Mouse (Mus musculus): ENCODE results near the gene Dtd1. TPM values are rescaled to one million over a fixed set of nuclear protein-coding genes. Genes with fewer than 3 reads are reported as not detected.

Dtd1 gene
- total and polyA plus RNA-seq, 3 experiments = 32.5 to 36.0 TPM; not detected in 1

- TF ChIP-seq MAX (IDR thresholded peaks at IDR 0.05; ENCODE audit: low read length) = no peak
- no peak for TF ChIP-seq ZMIZ1 (IDR thresholded peaks at IDR 0.05; ENCODE audit: low read depth, low read length)
- TF ChIP-seq USF2 (IDR thresholded peaks at IDR 0.05; ENCODE audit: borderline replicate concordance in 1 of 2, insufficient read depth in 1 of 2, low read depth in 1 of 2, low read length in 2 of 2) = no peak
- no peak for DNase-seq (ENCODE audit: low read depth, low spot score)
- Histone ChIP-seq H3K79me2 (ENCODE audit: control insufficient read depth, insufficient read depth, low read length, poor library complexity) (no peaks in the 10 kb centered on the region), H3K4me1 (ENCODE audit: control insufficient read depth in 1 of 2, insufficient read depth in 2 of 2, low read length in 2 of 2) (no peaks in the 10 kb centered on the region), H3K27me3 (ENCODE audit: control insufficient read depth in 1 of 2, insufficient read depth in 2 of 2, low read length in 2 of 2) (no peaks in the 10 kb centered on the region), H3K4me3 (ENCODE audit: control insufficient read depth in 1 of 2, insufficient read depth in 1 of 2, low read depth in 2 of 2, low read length in 2 of 2) (no peak overlapping the region), H3K27ac (ENCODE audit: control insufficient read depth, low read depth, low read length) (no peak overlapping the region), H3K9me3 (replicated peaks; ENCODE audit: insufficient read depth, low read length) (no peaks in the 10 kb centered on the region), H3K9ac (ENCODE audit: control insufficient read depth, low read depth, low read length, poor library complexity, severe bottlenecking) (no peak overlapping the region), H3K36me3 (ENCODE audit: control insufficient read depth in 1 of 2, insufficient read depth in 2 of 2, low read length in 2 of 2) (no peaks in the 10 kb centered on the region)
Measured at GRCm38 (mm10) chr2:144634231-144634630, 34.5 kb downstream of the Dtd1 start.

GRCm38 (mm10) chr2:144634729-144635128 is 35.0 kb downstream of the Dtd1 start:
- TF ChIP-seq RCOR1 (IDR thresholded peaks at IDR 0.05; ENCODE audit: low read depth, low read length) = no peak
- TF ChIP-seq TAL1 (IDR thresholded peaks at IDR 0.05; ENCODE audit: low read length) = no peak
- no peak for TF ChIP-seq SIN3A (IDR thresholded peaks at IDR 0.05; ENCODE audit: low read length)
- no peak for TF ChIP-seq MAX (IDR thresholded peaks at IDR 0.05; ENCODE audit: low read length)
- TF ChIP-seq NELFE (IDR thresholded peaks at IDR 0.05; ENCODE audit: low read depth, low read length) = no peak
- no peak for TF ChIP-seq TCF12 (IDR thresholded peaks at IDR 0.05; ENCODE audit: low read depth, low read length)
- no peak for TF ChIP-seq JUND (IDR thresholded peaks at IDR 0.05; ENCODE audit: low read depth, low read length)
- TF ChIP-seq SMC3 (IDR thresholded peaks at IDR 0.05; ENCODE audit: low read depth, low read length) = no peak
- TF ChIP-seq USF1 (IDR thresholded peaks at IDR 0.05; ENCODE audit: low read depth, low read length) = no peak
- TF ChIP-seq KAT2A (conservative IDR thresholded peaks at IDR 0.05; ENCODE audit: low read depth, low read length) = no peak
- TF ChIP-seq POLR2AphosphoS5 (IDR thresholded peaks at IDR 0.05; ENCODE audit: borderline replicate concordance, low read depth, low read length) = no peak
- TF ChIP-seq ZNF384 (IDR thresholded peaks at IDR 0.05; ENCODE audit: low read depth, low read length) = no peak
- TF ChIP-seq ZC3H11A (IDR thresholded peaks at IDR 0.05; ENCODE audit: low read depth, low read length) = no peak
- TF ChIP-seq MXI1 (IDR thresholded peaks at IDR 0.05; ENCODE audit: low read depth, low read length) = no peak
- TF ChIP-seq CTCF (IDR thresholded peaks at IDR 0.05 in 2 of 3, conservative IDR thresholded peaks at IDR 0.05 in 1 of 3; ENCODE audit: control insufficient read depth in 1 of 3, insufficient read depth in 1 of 3, low read depth in 2 of 3, low read length in 3 of 3, poor library complexity in 1 of 3, severe bottlenecking in 1 of 3) = no peak
- TF ChIP-seq ELF1 (IDR thresholded peaks at IDR 0.05; ENCODE audit: low read depth, low read length) = no peak
- Histone ChIP-seq H3K4me1 (ENCODE audit: control insufficient read depth in 1 of 2, insufficient read depth in 2 of 2, low read length in 2 of 2) (no peaks in the 10 kb centered on the region), H3K9ac (ENCODE audit: control insufficient read depth, low read depth, low read length, poor library complexity, severe bottlenecking) (no peak overlapping the region), H3K27ac (ENCODE audit: control insufficient read depth, low read depth, low read length) (no peak overlapping the region), H3K36me3 (ENCODE audit: control insufficient read depth in 1 of 2, insufficient read depth in 2 of 2, low read length in 2 of 2) (no peaks in the 10 kb centered on the region), H3K4me3 (ENCODE audit: control insufficient read depth in 1 of 2, insufficient read depth in 1 of 2, low read depth in 2 of 2, low read length in 2 of 2) (no peak overlapping the region), H3K79me2 (ENCODE audit: control insufficient read depth, insufficient read depth, low read length, poor library complexity) (no peaks in the 10 kb centered on the region), H3K27me3 (ENCODE audit: control insufficient read depth in 1 of 2, insufficient read depth in 2 of 2, low read length in 2 of 2) (no peaks in the 10 kb centered on the region), H3K9me3 (replicated peaks; ENCODE audit: insufficient read depth, low read length) (no peaks in the 10 kb centered on the region)
- no peak for DNase-seq (ENCODE audit: low read depth, low spot score)

Measured in MEL (cell line).